25 mouse cellular contexts compared by ENCODE assay signal in genomic region chr1:192343996-192344395, GRCm38 (mm10).
"Had no signal": no experiment of that assay in that cellular context is flagged by ENCODE, and none has a peak within 500 bp of the region (broad histone marks: within the 10 kb centered on the region; RNA-seq: fewer than 3 reads in every experiment).

No protein-coding gene starts in this region.

- ATAC-seq: hindbrain, embryonic 16.5 days; inflammation-experienced regulatory T-cells, adult 6 months; intestine, embryonic 15.5 days; intestine, postnatal 0 days had no signal

- H3K27ac ChIP-seq: heart, embryonic 10.5 days; hindbrain, embryonic 10.5 days; hindbrain, embryonic 12.5 days; hindbrain, embryonic 14.5 days; intestine, embryonic 15.5 days; limb, embryonic 10.5 days; limb, embryonic 12.5 days; liver, embryonic 13.5 days; liver, embryonic 15.5 days had no signal

- H3K4me3 ChIP-seq: heart, embryonic 10.5 days; heart, embryonic 12.5 days; hindbrain, embryonic 10.5 days; hindbrain, embryonic 12.5 days; intestine, embryonic 15.5 days; left cerebral cortex, adult 2 months; limb, embryonic 10.5 days; limb, embryonic 12.5 days; liver, embryonic 13.5 days; liver, embryonic 15.5 days had no signal

- DNase-seq: gastrocnemius, postnatal 14 days; gastrocnemius, postnatal 36 days; heart, adult 18-20 months; heart, postnatal 10 days; heart, postnatal 4 days; kidney, adult 18-20 months; kidney, adult 8-10 months; kidney, postnatal 10 days; kidney, postnatal 25 days; kidney, postnatal 4 days; liver; liver, embryonic 13.5 days had no signal
